Mouse (Mus musculus) heart, adult 2 months (tissue): ENCODE measurements around the gene Cntn5.

ENCODE experiments used
- CTCF ChIP-seq: fragments of 200-600 bp; IDR thresholded peaks from 2 replicates; pipeline ENCODE4 v1.8.1; 2022; ENCODE audit warnings: antibody characterized with exemption, mild to moderate bottlenecking, moderate library complexity
- EP300 ChIP-seq: fragments of 200-500 bp; IDR thresholded peaks from 2 replicates; pipeline ENCODE4 v1.6.1; 2011; ENCODE audit warnings: low read depth, low read length, control low read depth; ENCODE audit not compliant: insufficient read depth
- POLR2A ChIP-seq: fragments of 200-500 bp; IDR thresholded peaks from 2 replicates; pipeline ENCODE4 v1.6.1; 2011; ENCODE audit warnings: mild to moderate bottlenecking, low read depth, low read length, control low read depth; ENCODE audit not compliant: insufficient read depth

GRCm38 (mm10) chr9:10340751-10341150 is 563.8 kb downstream of the Cntn5 start:
- no peak for TF ChIP-seq CTCF
- TF ChIP-seq POLR2A, result no peak
- TF ChIP-seq EP300, result no peak
